Mouse (Mus musculus): Measurements from ENCODE around the gene Mgmt. TPM values are rescaled to one million over a fixed set of nuclear protein-coding genes. Genes with fewer than 3 reads are reported as not detected.

Gene Mgmt
- polyA plus RNA-seq (2017; shearing (Covaris generic)), result 1 to 10 TPM; 6.1 to 6.7 TPM

GRCm38 (mm10) chr7:136894106-136894986 lies at the start of gene Mgmt:
Gene Mgmt (plus strand): TSS chr7:136894614.
- peak; percentile 100 for ATAC-seq

GRCm38 (mm10) chr7:136844835-136845234 lies 49.6 kb upstream of the Mgmt start:
- ATAC-seq, result no peak

GRCm38 (mm10) chr7:136845321-136845720 lies 49.1 kb upstream of the Mgmt start:
- no peak for ATAC-seq

GRCm38 (mm10) chr7:136846086-136846620 lies 48.3 kb upstream of the Mgmt start:
- no peak for ATAC-seq

GRCm38 (mm10) chr7:136847601-136848000 lies 46.8 kb upstream of the Mgmt start:
- no peak for ATAC-seq

- no peak for ATAC-seq
Measured at GRCm38 (mm10) chr7:136848761-136849160, 45.7 kb upstream of the Mgmt start.

- no peak for ATAC-seq
Measured at GRCm38 (mm10) chr7:136849811-136850210, 44.6 kb upstream of the Mgmt start.

- ATAC-seq, result no peak
Measured at GRCm38 (mm10) chr7:136850339-136850738, 44.1 kb upstream of the Mgmt start.

- no peak for ATAC-seq
Measured at GRCm38 (mm10) chr7:136851946-136852345, 42.5 kb upstream of the Mgmt start.

GRCm38 (mm10) chr7:136852721-136853120 lies 41.7 kb upstream of the Mgmt start:
- no peak for ATAC-seq

GRCm38 (mm10) chr7:136864677-136865463 lies 29.5 kb upstream of the Mgmt start:
- no peak for ATAC-seq

- no peak for ATAC-seq
Measured at GRCm38 (mm10) chr7:136865876-136866275, 28.5 kb upstream of the Mgmt start.

GRCm38 (mm10) chr7:136866535-136866934 lies 27.9 kb upstream of the Mgmt start:
- ATAC-seq, result no peak

- ATAC-seq, result no peak
Measured at GRCm38 (mm10) chr7:136871535-136871934, 22.9 kb upstream of the Mgmt start.

GRCm38 (mm10) chr7:136872059-136872458 lies 22.4 kb upstream of the Mgmt start:
- ATAC-seq, result no peak

- no peak for ATAC-seq
Measured at GRCm38 (mm10) chr7:136874396-136874795, 20.0 kb upstream of the Mgmt start.

- no peak for ATAC-seq
Measured at GRCm38 (mm10) chr7:136880386-136880785, 14.0 kb upstream of the Mgmt start.

GRCm38 (mm10) chr7:136888161-136888560 lies 6.3 kb upstream of the Mgmt start:
- ATAC-seq, result no peak

- no peak for ATAC-seq
Measured at GRCm38 (mm10) chr7:136895356-136895755, 942 bp downstream of the Mgmt start.

GRCm38 (mm10) chr7:136895851-136896250 lies 1.4 kb downstream of the Mgmt start:
- ATAC-seq, result no peak

GRCm38 (mm10) chr7:136897481-136897880 lies 3.1 kb downstream of the Mgmt start:
- ATAC-seq, result no peak

GRCm38 (mm10) chr7:136898005-136898404 lies 3.6 kb downstream of the Mgmt start:
- ATAC-seq, result no peak

GRCm38 (mm10) chr7:136908616-136909144 lies 14.3 kb downstream of the Mgmt start:
- ATAC-seq, result no peak

Measured in activated CD4-positive, CD25-positive, alpha-beta regulatory T cell, adult 4 months (primary cell).